Mouse (Mus musculus): ENCODE measurements at regions not wholly inside any gene's neighbourhood (a gene's known extent, or its start where the extent isn't known, plus 50 kb on each side); places are given as distances from the start of the nearest gene placed in this dataset.
"Not testable (repeated sequence)": the region's sequence is repeated elsewhere in the genome, so short reads cannot be mapped to it uniquely, and the experiment has no call there.

GRCm38 (mm10) chr13:52241761-52242160, 289.3 kb downstream of the Diras2 start:
- no peak overlapping the region for H3K4me2 ChIP-seq (replicated peaks; ENCODE audit: low read depth, low read length)
- no peaks in the 10 kb centered on the region for H3K27me3 ChIP-seq (ENCODE audit: control insufficient read depth, insufficient read depth, low read length)
- no peaks in the 10 kb centered on the region; the same call in 1 of the 2 replicates for H3K9me3 ChIP-seq (ENCODE audit: control insufficient read depth, low read depth, low read length)
- no peak overlapping the region for H3K9ac ChIP-seq (replicated peaks; ENCODE audit: low read depth, low read length)
- no peaks in the 10 kb centered on the region for H3K4me1 ChIP-seq (ENCODE audit: control insufficient read depth, insufficient read depth, low read length)
- no peak overlapping the region for H3K27ac ChIP-seq (ENCODE audit: low read length)
- no peak overlapping the region for H3K4me3 ChIP-seq (ENCODE audit: low read depth, low read length)
- 40% methylated on average over 1 of the region's 1 CpGs for WGBS
- ATAC-seq (ENCODE audit: insufficient number of reproducible peaks, insufficient read depth, low FRiP score, low read depth) = no peak
- no peaks in the 10 kb centered on the region for H3K36me3 ChIP-seq (ENCODE audit: control insufficient read depth, insufficient read depth, low read length)

- Histone ChIP-seq H3K9ac (replicated peaks; ENCODE audit: low read depth, low read length) (no peak overlapping the region), H3K27me3 (ENCODE audit: control insufficient read depth, insufficient read depth, low read length) (no peaks in the 10 kb centered on the region), H3K27ac (ENCODE audit: low read length) (no peak overlapping the region), H3K4me2 (replicated peaks; ENCODE audit: low read depth, low read length) (no peak overlapping the region), H3K9me3 (ENCODE audit: control insufficient read depth, low read depth, low read length) (no peaks in the 10 kb centered on the region), H3K4me1 (ENCODE audit: control insufficient read depth, insufficient read depth, low read length) (no peaks in the 10 kb centered on the region), H3K36me3 (ENCODE audit: control insufficient read depth, insufficient read depth, low read length) (no peaks in the 10 kb centered on the region), H3K4me3 (ENCODE audit: low read depth, low read length) (no peak overlapping the region)
- WGBS = 86% methylated on average over 2 of the region's 2 CpGs
- ATAC-seq (ENCODE audit: insufficient number of reproducible peaks, insufficient read depth, low FRiP score, low read depth) = no peak
These were observed 281.6 kb downstream of the Diras2 start for GRCm38 (mm10) chr13:52249492-52249891.

- no peak overlapping the region for H3K9ac ChIP-seq (replicated peaks; ENCODE audit: low read depth, low read length)
- 59% methylated on average over 4 of the region's 4 CpGs for WGBS
- H3K27me3 ChIP-seq (ENCODE audit: control insufficient read depth, insufficient read depth, low read length) = no peaks in the 10 kb centered on the region
- no peak overlapping the region for H3K27ac ChIP-seq (ENCODE audit: low read length)
- no peak for ATAC-seq (ENCODE audit: insufficient number of reproducible peaks, insufficient read depth, low FRiP score, low read depth)
- H3K4me3 ChIP-seq (ENCODE audit: low read depth, low read length) = no peak overlapping the region
- H3K4me1 ChIP-seq (ENCODE audit: control insufficient read depth, insufficient read depth, low read length) = no peaks in the 10 kb centered on the region
- no peak overlapping the region for H3K4me2 ChIP-seq (replicated peaks; ENCODE audit: low read depth, low read length)
- no peaks in the 10 kb centered on the region for H3K36me3 ChIP-seq (ENCODE audit: control insufficient read depth, insufficient read depth, low read length)
- no peaks in the 10 kb centered on the region for H3K9me3 ChIP-seq (ENCODE audit: control insufficient read depth, low read depth, low read length)
These were observed 280.7 kb downstream of the Diras2 start for GRCm38 (mm10) chr13:52250371-52250770.

GRCm38 (mm10) chr13:52252303-52252702, 278.8 kb downstream of the Diras2 start:
- H3K4me1 ChIP-seq (ENCODE audit: control insufficient read depth, insufficient read depth, low read length) = no peaks in the 10 kb centered on the region
- H3K27me3 ChIP-seq (ENCODE audit: control insufficient read depth, insufficient read depth, low read length) = no peaks in the 10 kb centered on the region
- no peaks in the 10 kb centered on the region for H3K36me3 ChIP-seq (ENCODE audit: control insufficient read depth, insufficient read depth, low read length)
- ATAC-seq (ENCODE audit: insufficient number of reproducible peaks, insufficient read depth, low FRiP score, low read depth) = no peak
- H3K4me3 ChIP-seq (ENCODE audit: low read depth, low read length) = no peak overlapping the region
- no peak overlapping the region for H3K27ac ChIP-seq (ENCODE audit: low read length)
- H3K9ac ChIP-seq (replicated peaks; ENCODE audit: low read depth, low read length) = no peak overlapping the region
- H3K9me3 ChIP-seq (ENCODE audit: control insufficient read depth, low read depth, low read length) = no peaks in the 10 kb centered on the region
- WGBS = 63% methylated on average over 4 of the region's 4 CpGs
- H3K4me2 ChIP-seq (replicated peaks; ENCODE audit: low read depth, low read length) = no peak overlapping the region

- H3K9ac ChIP-seq (replicated peaks; ENCODE audit: low read depth, low read length); H3K4me3 ChIP-seq (ENCODE audit: low read depth, low read length); H3K9me3 ChIP-seq (ENCODE audit: control insufficient read depth, low read depth, low read length); H3K27me3 ChIP-seq (ENCODE audit: control insufficient read depth, insufficient read depth, low read length); H3K4me1 ChIP-seq (ENCODE audit: control insufficient read depth, insufficient read depth, low read length); H3K36me3 ChIP-seq (ENCODE audit: control insufficient read depth, insufficient read depth, low read length); H3K4me2 ChIP-seq (replicated peaks; ENCODE audit: low read depth, low read length); ATAC-seq (ENCODE audit: insufficient number of reproducible peaks, insufficient read depth, low FRiP score, low read depth); H3K27ac ChIP-seq (ENCODE audit: low read length): not testable (repeated sequence)
- WGBS = 39% methylated on average over 6 of the region's 6 CpGs
These were observed 278.4 kb downstream of the Diras2 start for GRCm38 (mm10) chr13:52252726-52253125.

GRCm38 (mm10) chr13:52253138-52253537, 277.9 kb downstream of the Diras2 start:
- Histone ChIP-seq H3K4me1 (ENCODE audit: control insufficient read depth, insufficient read depth, low read length) (no peaks in the 10 kb centered on the region), H3K27me3 (ENCODE audit: control insufficient read depth, insufficient read depth, low read length) (no peaks in the 10 kb centered on the region), H3K4me2 (replicated peaks; ENCODE audit: low read depth, low read length) (no peak overlapping the region), H3K27ac (ENCODE audit: low read length) (no peak overlapping the region), H3K36me3 (ENCODE audit: control insufficient read depth, insufficient read depth, low read length) (no peaks in the 10 kb centered on the region), H3K9ac (replicated peaks; ENCODE audit: low read depth, low read length) (no peak overlapping the region), H3K9me3 (ENCODE audit: control insufficient read depth, low read depth, low read length) (no peaks in the 10 kb centered on the region), H3K4me3 (ENCODE audit: low read depth, low read length) (no peak overlapping the region)
- 29% methylated on average over 8 of the region's 8 CpGs for WGBS
- no peak for ATAC-seq (ENCODE audit: insufficient number of reproducible peaks, insufficient read depth, low FRiP score, low read depth)

- 15% methylated on average over 9 of the region's 9 CpGs for WGBS
- Histone ChIP-seq H3K27me3 (ENCODE audit: control insufficient read depth, insufficient read depth, low read length) (no peaks in the 10 kb centered on the region), H3K9me3 (ENCODE audit: control insufficient read depth, low read depth, low read length) (no peaks in the 10 kb centered on the region), H3K4me3 (ENCODE audit: low read depth, low read length) (no peak overlapping the region), H3K4me2 (replicated peaks; ENCODE audit: low read depth, low read length) (no peak overlapping the region), H3K4me1 (ENCODE audit: control insufficient read depth, insufficient read depth, low read length) (no peaks in the 10 kb centered on the region), H3K27ac (ENCODE audit: low read length) (no peak overlapping the region), H3K9ac (replicated peaks; ENCODE audit: low read depth, low read length) (no peak overlapping the region), H3K36me3 (ENCODE audit: control insufficient read depth, insufficient read depth, low read length) (no peaks in the 10 kb centered on the region)
- ATAC-seq (ENCODE audit: insufficient number of reproducible peaks, insufficient read depth, low FRiP score, low read depth) = no peak
These were observed 276.9 kb downstream of the Diras2 start for GRCm38 (mm10) chr13:52254185-52254584.

GRCm38 (mm10) chr13:52255697-52256096, 275.4 kb downstream of the Diras2 start:
- no peaks in the 10 kb centered on the region for H3K27me3 ChIP-seq (ENCODE audit: control insufficient read depth, insufficient read depth, low read length)
- no peaks in the 10 kb centered on the region for H3K36me3 ChIP-seq (ENCODE audit: control insufficient read depth, insufficient read depth, low read length)
- no peak for ATAC-seq (ENCODE audit: insufficient number of reproducible peaks, insufficient read depth, low FRiP score, low read depth)
- no peaks in the 10 kb centered on the region for H3K4me1 ChIP-seq (ENCODE audit: control insufficient read depth, insufficient read depth, low read length)
- H3K27ac ChIP-seq (ENCODE audit: low read length) = no peak overlapping the region
- H3K9me3 ChIP-seq (ENCODE audit: control insufficient read depth, low read depth, low read length) = no peaks in the 10 kb centered on the region
- no peak overlapping the region for H3K4me3 ChIP-seq (ENCODE audit: low read depth, low read length)
- WGBS = 65% methylated on average over 5 of the region's 5 CpGs
- H3K9ac ChIP-seq (replicated peaks; ENCODE audit: low read depth, low read length) = no peak overlapping the region
- H3K4me2 ChIP-seq (replicated peaks; ENCODE audit: low read depth, low read length) = no peak overlapping the region

GRCm38 (mm10) chr13:52258373-52258772, 272.7 kb downstream of the Diras2 start:
- WGBS = 82% methylated on average over 8 of the region's 8 CpGs
- Histone ChIP-seq H3K4me2 (replicated peaks; ENCODE audit: low read depth, low read length) (no peak overlapping the region), H3K36me3 (ENCODE audit: control insufficient read depth, insufficient read depth, low read length) (no peaks in the 10 kb centered on the region), H3K9me3 (ENCODE audit: control insufficient read depth, low read depth, low read length) (no peaks in the 10 kb centered on the region), H3K4me3 (ENCODE audit: low read depth, low read length) (no peak overlapping the region), H3K27me3 (ENCODE audit: control insufficient read depth, insufficient read depth, low read length) (no peaks in the 10 kb centered on the region), H3K9ac (replicated peaks; ENCODE audit: low read depth, low read length) (no peak overlapping the region), H3K27ac (ENCODE audit: low read length) (no peak overlapping the region), H3K4me1 (ENCODE audit: control insufficient read depth, insufficient read depth, low read length) (no peaks in the 10 kb centered on the region)
- ATAC-seq (ENCODE audit: insufficient number of reproducible peaks, insufficient read depth, low FRiP score, low read depth) = no peak

Measured in stomach, embryonic 14.5 days (tissue).